ENCODE assay signal across 8 mouse cellular contexts in genomic region chr15:27808596-27809276, GRCm38 (mm10).
DNase-seq lines count a peak whose midpoint lies in the region; ATAC-seq and TF ChIP-seq lines count a peak whose summit lies in the region.

No protein-coding gene starts in this region.

- H3K4me3 ChIP-seq in lung, postnatal 0 days (ENCODE audit: low read depth, low read length) = no peak overlapping the region
- H3K4me3 ChIP-seq in embryonic facial prominence, embryonic 14.5 days (ENCODE audit: low read depth, low read length) = no peak overlapping the region
- no peak overlapping the region for H3K4me3 ChIP-seq in heart, embryonic 15.5 days
- no peak overlapping the region for H3K4me3 ChIP-seq in neural tube, embryonic 14.5 days (ENCODE audit: low read depth, low read length)

- H3K9me3 ChIP-seq in lung, postnatal 0 days (ENCODE audit: low read length) = no peaks in the 10 kb centered on the region
- H3K9me3 ChIP-seq in embryonic facial prominence, embryonic 14.5 days (ENCODE audit: control insufficient read depth, low read length) = no peaks in the 10 kb centered on the region
- H3K9me3 ChIP-seq in heart, embryonic 15.5 days (replicated peaks) = no peaks in the 10 kb centered on the region
- no peaks in the 10 kb centered on the region for H3K9me3 ChIP-seq in neural tube, embryonic 14.5 days (ENCODE audit: control insufficient read depth, low read length)

- DNase-seq in lung, postnatal 0 days (ENCODE audit: low spot score) = peak; percentile 85
- no peak for DNase-seq in lung, adult 18-20 months
- DNase-seq in embryonic facial prominence, embryonic 14.5 days (ENCODE audit: low spot score) = peak; percentile 89
- DNase-seq in kidney, postnatal 25 days = peak; percentile 57 to 65
- DNase-seq in urinary bladder, postnatal 10 days (ENCODE audit: low spot score) = no peak

- peak; percentile 65 for ATAC-seq in lung, postnatal 0 days
- ATAC-seq in embryonic facial prominence, embryonic 14.5 days (ENCODE audit: low read depth) = peak; percentile 38
- ATAC-seq in heart, embryonic 15.5 days (replicated peaks; ENCODE audit: insufficient number of reproducible peaks, insufficient read depth, low FRiP score, low read depth) = peak; percentile 61; the same call in 1 of the 2 replicates
- ATAC-seq in neural tube, embryonic 14.5 days (ENCODE audit: low read depth) = peak; percentile 47; the same call in 1 of the 2 replicates
- no peak for ATAC-seq in erythroid progenitor cell, adult 5-6 weeks (replicated peaks; ENCODE audit: low FRiP score, poor library complexity, severe bottlenecking)

- peaks cover 18% of the 10 kb centered on the region; the same call in 1 of the 2 replicates for H3K36me3 ChIP-seq in lung, postnatal 0 days (ENCODE audit: insufficient read depth, low read length)
- peaks cover 40% of the 10 kb centered on the region for H3K36me3 ChIP-seq in embryonic facial prominence, embryonic 14.5 days (ENCODE audit: control insufficient read depth, insufficient read depth, low read length)
- H3K36me3 ChIP-seq in heart, embryonic 15.5 days = peaks cover 26% of the 10 kb centered on the region
- H3K36me3 ChIP-seq in neural tube, embryonic 14.5 days (ENCODE audit: control insufficient read depth, insufficient read depth, low read length) = peaks cover 24% of the 10 kb centered on the region

- WGBS in lung, postnatal 0 days = 46% methylated on average over 5 of the region's 5 CpGs
- WGBS in embryonic facial prominence, embryonic 14.5 days = 24% methylated on average over 5 of the region's 5 CpGs
- WGBS in heart, embryonic 15.5 days = 42% methylated on average over 5 of the region's 5 CpGs
- WGBS in neural tube, embryonic 14.5 days = 50% methylated on average over 5 of the region's 5 CpGs

- H3K4me1 ChIP-seq in lung, postnatal 0 days (ENCODE audit: insufficient read depth, low read depth, low read length) = peaks cover 14% of the 10 kb centered on the region
- H3K4me1 ChIP-seq in embryonic facial prominence, embryonic 14.5 days (ENCODE audit: control insufficient read depth, insufficient read depth, low read length) = peaks cover 53% of the 10 kb centered on the region
- peaks cover 38% of the 10 kb centered on the region for H3K4me1 ChIP-seq in heart, embryonic 15.5 days (replicated peaks)
- peaks cover 7% of the 10 kb centered on the region; the same call in 1 of the 2 replicates for H3K4me1 ChIP-seq in neural tube, embryonic 14.5 days (ENCODE audit: control insufficient read depth, insufficient read depth, low read length)

- no peaks in the 10 kb centered on the region for H3K27me3 ChIP-seq in lung, postnatal 0 days (replicated peaks; ENCODE audit: insufficient read depth, low read length)
- H3K27me3 ChIP-seq in embryonic facial prominence, embryonic 14.5 days (replicated peaks; ENCODE audit: control insufficient read depth, insufficient read depth, low read length) = no peaks in the 10 kb centered on the region
- H3K27me3 ChIP-seq in heart, embryonic 15.5 days = no peaks in the 10 kb centered on the region
- no peaks in the 10 kb centered on the region for H3K27me3 ChIP-seq in neural tube, embryonic 14.5 days (ENCODE audit: control insufficient read depth, insufficient read depth, low read length)

- H3K27ac ChIP-seq in lung, postnatal 0 days (ENCODE audit: low read length) = no peak overlapping the region
- peak overlapping the region; percentile 77 for H3K27ac ChIP-seq in embryonic facial prominence, embryonic 14.5 days (replicated peaks; ENCODE audit: low read depth, low read length)
- H3K27ac ChIP-seq in heart, embryonic 15.5 days = peak overlapping the region; percentile 71
- H3K27ac ChIP-seq in neural tube, embryonic 14.5 days (ENCODE audit: low read depth, low read length) = no peak overlapping the region

- TF ChIP-seq CTCF in lung, postnatal 0 days (IDR thresholded peaks at IDR 0.05) = peak; percentile 64

- no peak for TF ChIP-seq EP300 in lung, postnatal 0 days (IDR thresholded peaks at IDR 0.05)

- no peak overlapping the region for H3K9ac ChIP-seq in lung, postnatal 0 days (replicated peaks; ENCODE audit: low read depth)
- H3K9ac ChIP-seq in embryonic facial prominence, embryonic 14.5 days (ENCODE audit: low read depth, low read length) = no peak overlapping the region
- H3K9ac ChIP-seq in heart, embryonic 15.5 days = 0 out of 2 replicates have a peak overlapping the region, but pooled peaks have one; percentile 7
- H3K9ac ChIP-seq in neural tube, embryonic 14.5 days (replicated peaks; ENCODE audit: low read depth, low read length) = no peak overlapping the region

- H3K4me2 ChIP-seq in lung, postnatal 0 days (replicated peaks; ENCODE audit: low read depth, low read length) = no peak overlapping the region
- H3K4me2 ChIP-seq in embryonic facial prominence, embryonic 14.5 days (ENCODE audit: low read depth, low read length) = no peak overlapping the region
- no peak overlapping the region for H3K4me2 ChIP-seq in heart, embryonic 15.5 days
- no peak overlapping the region for H3K4me2 ChIP-seq in neural tube, embryonic 14.5 days (ENCODE audit: low read depth, low read length)

Comparison
In these comparisons a context has a peak if more than half of its experiments do, and no peak if none do; other contexts are left out.
1. DNase-seq: peak in lung, postnatal 0 days (single experiment), embryonic facial prominence, embryonic 14.5 days (single experiment) and kidney, postnatal 25 days (2 of 2); none in lung, adult 18-20 months (0 of 2) and urinary bladder, postnatal 10 days (single experiment).
2. H3K27ac ChIP-seq: peak in embryonic facial prominence, embryonic 14.5 days (single experiment) and heart, embryonic 15.5 days (single experiment); none in lung, postnatal 0 days (single experiment) and neural tube, embryonic 14.5 days (single experiment).